Mouse (Mus musculus) E14TG2a.4 (cell line): ENCODE data around the gene Otud1.

Experiments used
- H3K27me3 ChIP-seq: 2 replicates; pipeline ENCODE4 v1.6.1; 2014; ENCODE audit warnings: low read length, control low read depth; ENCODE audit not compliant: insufficient read depth
- H3K36me3 ChIP-seq: 2 replicates; pipeline ENCODE4 v1.6.1; 2014; ENCODE audit warnings: low read length, control low read depth; ENCODE audit not compliant: insufficient read depth
- H3K4me1 ChIP-seq: replicated peaks from 2 replicates; pipeline ENCODE4 v1.6.1; 2014; ENCODE audit warnings: low read depth, low read length, control low read depth
- H3K4me3 ChIP-seq: replicated peaks from 2 replicates; pipeline ENCODE4 v1.5.1; 2014; ENCODE audit warnings: mild to moderate bottlenecking, low read length
- H3K9me3 ChIP-seq: 2 replicates; pipeline ENCODE4 v1.6.1; 2014; ENCODE audit warnings: low read length, control low read depth
- CTCF ChIP-seq: conservative IDR thresholded peaks from 2 replicates; pipeline ENCODE4 v1.5.1; 2014; ENCODE audit warnings: low read length
- NANOG ChIP-seq: IDR thresholded peaks from 2 replicates; pipeline ENCODE4 v1.6.1; 2014; ENCODE audit warnings: borderline replicate concordance, low read length, mixed read lengths
- POU5F1 ChIP-seq: IDR thresholded peaks from 2 replicates; pipeline ENCODE4 v1.6.1; 2014; ENCODE audit warnings: low read length, borderline replicate concordance

The Otud1 gene

GRCm38 (mm10) chr2:19664555-19665475 lies 7.3 kb downstream of the Otud1 start:
- H3K9me3 ChIP-seq, result 0 out of 2 replicates have a peak, but pooled peaks cover 7% of the 10 kb centered on the region
- H3K27me3 ChIP-seq, result no peaks in the 10 kb centered on the region
- H3K4me1 ChIP-seq, result peaks cover 5% of the 10 kb centered on the region
- H3K4me3 ChIP-seq, result no peak overlapping the region
- TF ChIP-seq NANOG (no peak), CTCF (no peak), POU5F1 (no peak)
- H3K36me3 ChIP-seq, result no peaks in the 10 kb centered on the region

GRCm38 (mm10) chr2:19665841-19666240 lies 8.3 kb downstream of the Otud1 start:
- H3K36me3 ChIP-seq, result no peaks in the 10 kb centered on the region
- H3K4me3 ChIP-seq, result no peak overlapping the region
- no peaks in the 10 kb centered on the region for H3K27me3 ChIP-seq
- H3K4me1 ChIP-seq, result no peaks in the 10 kb centered on the region; the same call in 1 of the 2 replicates
- TF ChIP-seq NANOG, result no peak
- TF ChIP-seq POU5F1, result no peak
- H3K9me3 ChIP-seq, result 0 out of 2 replicates have a peak, but pooled peaks cover 7% of the 10 kb centered on the region

GRCm38 (mm10) chr2:19670851-19671688 lies 13.5 kb downstream of the Otud1 start:
- TF ChIP-seq CTCF (no peak), POU5F1 (no peak), NANOG (no peak)
- H3K27me3 ChIP-seq, result no peaks in the 10 kb centered on the region
- H3K36me3 ChIP-seq, result no peaks in the 10 kb centered on the region
- no peak overlapping the region for H3K4me3 ChIP-seq
- H3K4me1 ChIP-seq, result peaks cover 7% of the 10 kb centered on the region; the same call in 1 of the 2 replicates
- 0 out of 2 replicates have a peak, but pooled peaks cover 7% of the 10 kb centered on the region for H3K9me3 ChIP-seq

- Histone ChIP-seq H3K4me1 (peaks cover 15% of the 10 kb centered on the region), H3K27me3 (0 out of 2 replicates have a peak, but pooled peaks cover 7% of the 10 kb centered on the region), H3K9me3 (peaks cover 5% of the 10 kb centered on the region; the same call in 1 of the 2 replicates), H3K36me3 (no peaks in the 10 kb centered on the region), H3K4me3 (no peak overlapping the region)
- TF ChIP-seq POU5F1 (no peak), CTCF (peak; percentile 85)
Observed at GRCm38 (mm10) chr2:19682997-19683396, 25.4 kb downstream of the Otud1 start.

- TF ChIP-seq NANOG (no peak), CTCF (no peak), POU5F1 (no peak)
- H3K4me3 ChIP-seq, result 0 out of 2 replicates have a peak overlapping the region, but pooled peaks have one; percentile 20
- H3K9me3 ChIP-seq, result peaks cover 5% of the 10 kb centered on the region; the same call in 1 of the 2 replicates
- H3K4me1 ChIP-seq, result peaks cover 20% of the 10 kb centered on the region
- H3K36me3 ChIP-seq, result no peaks in the 10 kb centered on the region
- peaks cover 10% of the 10 kb centered on the region; the same call in 1 of the 2 replicates for H3K27me3 ChIP-seq
Observed at GRCm38 (mm10) chr2:19685489-19686147, 28.1 kb downstream of the Otud1 start.

- Histone ChIP-seq H3K4me1 (peaks cover 28% of the 10 kb centered on the region), H3K9me3 (peaks cover 5% of the 10 kb centered on the region; the same call in 1 of the 2 replicates)
- TF ChIP-seq POU5F1 (no peak), CTCF (no peak), NANOG (no peak)
Observed at GRCm38 (mm10) chr2:19690094-19690493, 32.5 kb downstream of the Otud1 start.

GRCm38 (mm10) chr2:19699573-19700295 lies 42.2 kb downstream of the Otud1 start:
- Histone ChIP-seq H3K27me3 (peaks cover 3% of the 10 kb centered on the region; the same call in 1 of the 2 replicates), H3K36me3 (no peaks in the 10 kb centered on the region), H3K4me1 (0 out of 2 replicates have a peak, but pooled peaks cover 3% of the 10 kb centered on the region), H3K9me3 (no peaks in the 10 kb centered on the region), H3K4me3 (no peak overlapping the region)
- TF ChIP-seq POU5F1, result no peak
- TF ChIP-seq CTCF, result no peak
- TF ChIP-seq NANOG, result no peak

More at GRCm38 (mm10) chr2:19690094-19690493, 32.5 kb downstream of the Otud1 start:
- Histone ChIP-seq H3K4me3 (no peak overlapping the region), H3K36me3 (no peaks in the 10 kb centered on the region), H3K27me3 (peaks cover 26% of the 10 kb centered on the region)
